Mouse (Mus musculus): ENCODE measurements at regions not wholly inside any gene's neighbourhood (a gene's known extent, or its start where the extent isn't known, plus 50 kb on each side); places are given as distances from the start of the nearest gene placed in this dataset.

- TF ChIP-seq CTCF (IDR thresholded peaks at IDR 0.05) (no peak), EP300 (IDR thresholded peaks at IDR 0.05) (no peak)
Measured at GRCm38 (mm10) chr15:67576581-67576980, 1075.9 kb upstream of the Lrrc6 start.

Measured in lung, postnatal 0 days (tissue).